Mouse (Mus musculus): ENCODE measurements around the gene Rsbn1l. TPM values are rescaled to one million over a fixed set of nuclear protein-coding genes. Genes with fewer than 3 reads are reported as not detected.
A peak's percentile ranks its signal among the peaks of the same experiment; 100 is the strongest.

Rsbn1l gene
- polyA plus RNA-seq, 1 experiment from 2014 or later: 4.6 TPM

DNA sequence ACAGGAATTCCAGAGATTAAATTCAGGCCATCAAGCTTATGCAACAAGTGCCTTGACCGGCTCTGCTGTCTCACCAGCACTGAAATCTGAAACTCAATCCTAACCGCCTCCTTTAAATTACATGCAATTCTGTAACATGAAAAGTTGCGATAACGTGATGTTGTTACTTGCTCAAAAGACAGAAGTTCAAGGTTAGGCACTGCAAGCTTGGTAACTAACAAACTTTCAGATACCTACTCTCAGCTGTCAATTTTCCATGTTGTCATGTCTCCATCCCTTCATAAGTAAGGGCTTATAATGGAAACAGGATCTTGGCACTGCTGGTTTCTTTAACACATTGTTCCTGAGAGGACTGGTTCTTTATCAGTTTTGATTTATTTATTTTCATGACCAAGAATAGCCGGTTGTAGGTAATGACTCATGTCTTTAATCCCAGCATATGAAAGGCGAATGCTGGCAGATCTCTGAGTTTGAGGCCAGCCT is 26.5 kb downstream of the Rsbn1l start:
- H3K4me2 ChIP-seq (ENCODE audit: low read depth, low read length): no peak overlapping the region
- no peaks in the 10 kb centered on the region for H3K36me3 ChIP-seq (ENCODE audit: control insufficient read depth, insufficient read depth, low read length)
- no peaks in the 10 kb centered on the region for H3K27me3 ChIP-seq (ENCODE audit: control insufficient read depth, insufficient read depth, low read length)
- WGBS: 52% methylated on average over 6 of the region's 6 CpGs
- ATAC-seq (ENCODE audit: insufficient read depth, low FRiP score): peak; percentile 74; the same call in 1 of the 2 replicates
- peaks cover 19% of the 10 kb centered on the region; the same call in 1 of the 2 replicates for H3K4me1 ChIP-seq (ENCODE audit: control insufficient read depth, insufficient read depth, low read length)
- H3K9ac ChIP-seq (ENCODE audit: low read length): no peak overlapping the region
- H3K27ac ChIP-seq (ENCODE audit: low read length): peak overlapping the region; percentile 50
- H3K9me3 ChIP-seq (replicated peaks; ENCODE audit: control insufficient read depth, low read length): no peaks in the 10 kb centered on the region
- no peak overlapping the region for H3K4me3 ChIP-seq (replicated peaks; ENCODE audit: low read length)

DNA sequence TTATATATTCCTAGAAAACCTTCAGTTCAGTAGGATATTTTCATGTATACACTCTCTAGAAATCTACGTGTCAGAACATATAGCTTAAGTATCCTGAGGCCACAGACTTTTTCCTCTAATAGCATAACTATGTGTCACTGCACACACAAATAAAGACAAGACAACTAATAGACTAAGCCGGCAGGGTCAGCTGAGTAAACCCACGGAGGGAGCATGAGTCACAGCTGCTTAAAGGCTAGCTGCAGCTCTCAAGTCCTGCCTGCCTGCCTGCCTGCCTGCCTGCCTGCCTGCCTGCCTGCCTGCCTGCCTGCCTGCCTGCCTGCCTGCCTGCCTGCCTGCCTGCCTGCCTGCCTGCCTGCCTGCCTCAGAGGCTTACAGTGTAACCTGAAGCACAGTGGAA is 30.7 kb downstream of the Rsbn1l start:
- ATAC-seq (ENCODE audit: insufficient read depth, low FRiP score): no peak
- no peak overlapping the region for H3K4me3 ChIP-seq (replicated peaks; ENCODE audit: low read length)
- no peaks in the 10 kb centered on the region for H3K27me3 ChIP-seq (ENCODE audit: control insufficient read depth, insufficient read depth, low read length)
- H3K4me1 ChIP-seq (ENCODE audit: control insufficient read depth, insufficient read depth, low read length): peaks cover 7% of the 10 kb centered on the region; the same call in 1 of the 2 replicates
- no peak overlapping the region for H3K4me2 ChIP-seq (ENCODE audit: low read depth, low read length)
- H3K9me3 ChIP-seq (replicated peaks; ENCODE audit: control insufficient read depth, low read length): no peaks in the 10 kb centered on the region
- no peak overlapping the region for H3K27ac ChIP-seq (ENCODE audit: low read length)
- no peak overlapping the region for H3K9ac ChIP-seq (ENCODE audit: low read length)
- no peaks in the 10 kb centered on the region for H3K36me3 ChIP-seq (ENCODE audit: control insufficient read depth, insufficient read depth, low read length)
- 56% methylated on average over 3 of the region's 3 CpGs for WGBS

- Histone ChIP-seq H3K9me3 (replicated peaks; ENCODE audit: control insufficient read depth, low read length) (no peaks in the 10 kb centered on the region), H3K4me2 (ENCODE audit: low read depth, low read length) (no peak overlapping the region), H3K9ac (ENCODE audit: low read length) (no peak overlapping the region), H3K27ac (ENCODE audit: low read length) (no peak overlapping the region), H3K27me3 (ENCODE audit: control insufficient read depth, insufficient read depth, low read length) (no peaks in the 10 kb centered on the region), H3K4me3 (replicated peaks; ENCODE audit: low read length) (no peak overlapping the region), H3K4me1 (ENCODE audit: control insufficient read depth, insufficient read depth, low read length) (no peaks in the 10 kb centered on the region), H3K36me3 (ENCODE audit: control insufficient read depth, insufficient read depth, low read length) (no peaks in the 10 kb centered on the region)
- ATAC-seq (ENCODE audit: insufficient read depth, low FRiP score): no peak
- WGBS: 71% methylated on average over 3 of the region's 3 CpGs
Observed at GRCm38 (mm10) chr5:20924608-20925007, 31.6 kb downstream of the Rsbn1l start.

DNA sequence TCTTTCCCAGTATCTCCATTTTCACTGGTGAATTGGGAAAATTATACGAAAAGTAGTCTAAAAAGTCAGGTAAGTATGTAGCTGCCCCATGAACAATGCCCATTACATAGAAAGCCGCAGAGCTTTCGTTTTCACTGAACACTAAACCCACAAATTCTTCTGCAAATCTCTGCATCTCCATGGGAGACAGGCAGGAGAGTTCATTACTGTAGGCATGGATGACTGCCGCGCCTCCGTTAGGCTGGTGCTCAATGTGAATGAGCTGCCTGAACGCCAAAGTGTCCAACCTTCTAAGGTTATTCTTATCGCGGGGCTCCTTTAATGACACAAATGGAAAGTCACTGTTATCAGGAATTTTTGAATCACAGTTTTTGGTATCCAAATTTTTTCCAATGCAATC is 36.6 kb downstream of the Rsbn1l start:
- Histone ChIP-seq H3K9me3 (replicated peaks; ENCODE audit: control insufficient read depth, low read length) (no peaks in the 10 kb centered on the region), H3K4me2 (ENCODE audit: low read depth, low read length) (no peak overlapping the region), H3K4me3 (replicated peaks; ENCODE audit: low read length) (no peak overlapping the region), H3K36me3 (ENCODE audit: control insufficient read depth, insufficient read depth, low read length) (no peaks in the 10 kb centered on the region), H3K27ac (ENCODE audit: low read length) (no peak overlapping the region), H3K9ac (ENCODE audit: low read length) (no peak overlapping the region), H3K27me3 (ENCODE audit: control insufficient read depth, insufficient read depth, low read length) (no peaks in the 10 kb centered on the region), H3K4me1 (ENCODE audit: control insufficient read depth, insufficient read depth, low read length) (no peaks in the 10 kb centered on the region)
- no peak for ATAC-seq (ENCODE audit: insufficient read depth, low FRiP score)
- 95% methylated on average over 9 of the region's 9 CpGs for WGBS

GRCm38 (mm10) chr5:20918967-20919366 is 37.2 kb downstream of the Rsbn1l start:
- no peak overlapping the region for H3K4me3 ChIP-seq (replicated peaks; ENCODE audit: low read length)
- no peak overlapping the region for H3K9ac ChIP-seq (ENCODE audit: low read length)
- 90% methylated on average over 4 of the region's 4 CpGs for WGBS
- no peak for ATAC-seq (ENCODE audit: insufficient read depth, low FRiP score)
- H3K36me3 ChIP-seq (ENCODE audit: control insufficient read depth, insufficient read depth, low read length): no peaks in the 10 kb centered on the region
- H3K27ac ChIP-seq (ENCODE audit: low read length): no peak overlapping the region
- H3K4me2 ChIP-seq (ENCODE audit: low read depth, low read length): no peak overlapping the region
- H3K9me3 ChIP-seq (replicated peaks; ENCODE audit: control insufficient read depth, low read length): no peaks in the 10 kb centered on the region
- no peaks in the 10 kb centered on the region for H3K27me3 ChIP-seq (ENCODE audit: control insufficient read depth, insufficient read depth, low read length)
- no peaks in the 10 kb centered on the region for H3K4me1 ChIP-seq (ENCODE audit: control insufficient read depth, insufficient read depth, low read length)

DNA sequence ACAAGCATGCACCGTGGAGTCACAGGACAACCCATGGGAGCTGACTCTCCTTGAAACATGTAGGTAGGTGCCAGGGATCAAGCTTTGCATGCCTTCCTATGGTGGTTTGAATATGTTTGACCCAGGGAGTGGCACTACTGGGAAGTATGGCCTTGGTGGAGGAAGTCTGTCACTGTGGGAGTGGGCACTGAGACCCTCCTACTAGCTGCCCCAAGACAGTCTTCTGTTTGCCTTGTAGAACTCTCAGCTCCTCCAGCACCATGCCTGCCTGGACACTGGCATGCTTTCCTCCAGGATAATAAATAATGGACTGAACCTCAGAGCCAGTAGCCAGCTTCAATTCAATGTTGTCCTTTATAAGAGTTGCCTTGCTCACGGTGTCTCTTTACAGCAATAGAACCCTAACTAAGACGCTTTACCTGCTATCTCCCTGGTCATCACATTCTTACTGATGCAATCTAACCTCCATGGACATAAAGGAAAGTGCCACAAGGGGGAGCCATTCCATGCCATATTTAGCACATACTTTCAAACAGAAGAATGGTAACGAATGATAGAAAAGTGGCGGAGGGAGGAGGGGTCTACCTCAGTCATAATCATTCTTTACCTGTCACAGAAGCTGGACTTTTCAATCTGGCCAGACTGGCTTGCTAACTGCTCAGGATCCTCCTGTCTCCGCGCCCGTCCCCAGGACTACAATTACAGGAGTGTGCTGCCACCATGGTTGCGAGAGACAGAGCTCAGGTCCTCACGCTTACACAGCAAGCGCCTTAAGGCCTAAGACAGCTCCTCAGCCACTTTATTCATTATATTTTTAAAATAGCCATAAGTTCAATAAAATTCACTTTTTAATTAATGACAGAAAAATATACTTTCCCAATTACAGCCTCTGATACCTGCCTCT is 42.6 kb downstream of the Rsbn1l start:
- H3K27me3 ChIP-seq (ENCODE audit: control insufficient read depth, insufficient read depth, low read length): no peaks in the 10 kb centered on the region
- H3K4me2 ChIP-seq (ENCODE audit: low read depth, low read length): no peak overlapping the region
- WGBS: 70% methylated on average over 11 of the region's 11 CpGs
- no peaks in the 10 kb centered on the region for H3K9me3 ChIP-seq (replicated peaks; ENCODE audit: control insufficient read depth, low read length)
- ATAC-seq (ENCODE audit: insufficient read depth, low FRiP score): no peak
- no peak overlapping the region for H3K4me3 ChIP-seq (replicated peaks; ENCODE audit: low read length)
- H3K4me1 ChIP-seq (ENCODE audit: control insufficient read depth, insufficient read depth, low read length): no peaks in the 10 kb centered on the region
- no peak overlapping the region for H3K9ac ChIP-seq (ENCODE audit: low read length)
- no peak overlapping the region for H3K27ac ChIP-seq (ENCODE audit: low read length)
- no peaks in the 10 kb centered on the region for H3K36me3 ChIP-seq (ENCODE audit: control insufficient read depth, insufficient read depth, low read length)

GRCm38 (mm10) chr5:20911741-20912140 is 44.5 kb downstream of the Rsbn1l start:
- Histone ChIP-seq H3K9ac (ENCODE audit: low read length) (no peak overlapping the region), H3K9me3 (replicated peaks; ENCODE audit: control insufficient read depth, low read length) (no peaks in the 10 kb centered on the region), H3K36me3 (ENCODE audit: control insufficient read depth, insufficient read depth, low read length) (no peaks in the 10 kb centered on the region), H3K27me3 (ENCODE audit: control insufficient read depth, insufficient read depth, low read length) (no peaks in the 10 kb centered on the region), H3K4me3 (replicated peaks; ENCODE audit: low read length) (no peak overlapping the region), H3K4me1 (ENCODE audit: control insufficient read depth, insufficient read depth, low read length) (no peaks in the 10 kb centered on the region), H3K27ac (ENCODE audit: low read length) (no peak overlapping the region), H3K4me2 (ENCODE audit: low read depth, low read length) (no peak overlapping the region)
- WGBS: 81% methylated on average over 2 of the region's 2 CpGs
- ATAC-seq (ENCODE audit: insufficient read depth, low FRiP score): no peak

DNA sequence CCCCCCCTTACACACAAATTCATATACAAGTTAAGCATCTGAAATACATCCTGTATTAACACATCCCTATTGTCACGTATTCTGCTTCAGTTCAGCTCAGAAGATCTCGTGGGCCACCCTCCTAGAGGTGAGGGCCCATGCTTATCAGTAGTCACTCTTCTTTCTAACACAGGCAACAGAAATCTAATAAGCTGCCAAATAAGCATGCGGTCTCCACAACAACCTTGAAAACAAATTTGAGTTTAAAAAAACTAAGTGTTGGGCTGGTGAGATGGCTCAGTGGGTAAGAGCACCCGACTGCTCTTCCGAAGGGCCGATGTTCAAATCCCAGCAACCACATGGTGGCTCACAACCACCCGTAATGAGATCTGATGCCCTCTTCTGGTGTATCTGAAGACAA is 50.0 kb downstream of the Rsbn1l start:
- H3K27me3 ChIP-seq (ENCODE audit: control insufficient read depth, insufficient read depth, low read length): no peaks in the 10 kb centered on the region
- peaks cover 3% of the 10 kb centered on the region; the same call in 1 of the 2 replicates for H3K36me3 ChIP-seq (ENCODE audit: control insufficient read depth, insufficient read depth, low read length)
- no peaks in the 10 kb centered on the region for H3K4me1 ChIP-seq (ENCODE audit: control insufficient read depth, insufficient read depth, low read length)
- H3K9ac ChIP-seq (ENCODE audit: low read length): no peak overlapping the region
- H3K27ac ChIP-seq (ENCODE audit: low read length): no peak overlapping the region
- no peaks in the 10 kb centered on the region for H3K9me3 ChIP-seq (replicated peaks; ENCODE audit: control insufficient read depth, low read length)
- ATAC-seq (ENCODE audit: insufficient read depth, low FRiP score): no peak
- H3K4me3 ChIP-seq (replicated peaks; ENCODE audit: low read length): no peak overlapping the region
- 91% methylated on average over 7 of the region's 7 CpGs for WGBS
- no peak overlapping the region for H3K4me2 ChIP-seq (ENCODE audit: low read depth, low read length)

GRCm38 (mm10) chr5:20905437-20905836 is 50.8 kb downstream of the Rsbn1l start:
- no peaks in the 10 kb centered on the region for H3K27me3 ChIP-seq (ENCODE audit: control insufficient read depth, insufficient read depth, low read length)
- no peaks in the 10 kb centered on the region for H3K9me3 ChIP-seq (replicated peaks; ENCODE audit: control insufficient read depth, low read length)
- no peak for ATAC-seq (ENCODE audit: insufficient read depth, low FRiP score)
- no peak overlapping the region for H3K9ac ChIP-seq (ENCODE audit: low read length)
- whole genome bisulfite sequencing: 76% methylated on average over 2 of the region's 2 CpGs
- no peaks in the 10 kb centered on the region for H3K4me1 ChIP-seq (ENCODE audit: control insufficient read depth, insufficient read depth, low read length)
- no peak overlapping the region for H3K4me3 ChIP-seq (replicated peaks; ENCODE audit: low read length)
- H3K36me3 ChIP-seq (ENCODE audit: control insufficient read depth, insufficient read depth, low read length): peaks cover 5% of the 10 kb centered on the region; the same call in 1 of the 2 replicates
- no peak overlapping the region for H3K27ac ChIP-seq (ENCODE audit: low read length)
- no peak overlapping the region for H3K4me2 ChIP-seq (ENCODE audit: low read depth, low read length)

Measured in stomach, embryonic 16.5 days (tissue).